Mouse (Mus musculus) midbrain, postnatal 0 days (tissue): ENCODE measurements around the gene Trpc4ap. TPM values are rescaled to one million over a fixed set of nuclear protein-coding genes. Genes with fewer than 3 reads are reported as not detected.
"Not testable (repeated sequence)": the region's sequence is repeated elsewhere in the genome, so short reads cannot be mapped to it uniquely, and the experiment has no call there.

Source experiments
- ATAC-seq: fragments of 200-750 bp; cut with Nextera tagmentation; 2 replicates; pipeline ENCODE4 v1.8.0; 2017; ENCODE audit warnings: moderate number of reproducible peaks, mild to moderate bottlenecking, moderate TSS enrichment, moderate library complexity; ENCODE audit not compliant: low FRiP score
- DNase-seq: peaks from one replicate; pipeline ENCODE4 v3.0.0-alpha.2; 2015; ENCODE audit warnings: low spot score
- H3K27ac ChIP-seq: fragments of 300-500 bp; sonication (generic); 2 replicates; pipeline ENCODE4 v1.5.1; 2014; ENCODE audit warnings: low read depth, mild to moderate bottlenecking, low read length, mixed read lengths
- H3K27me3 ChIP-seq: fragments of 300-500 bp; sonication (generic); 2 replicates; pipeline ENCODE4 v1.6.1; 2014; ENCODE audit warnings: low read length, control low read depth, mixed read lengths; ENCODE audit not compliant: insufficient read depth
- H3K36me3 ChIP-seq: fragments of 300-500 bp; sonication (generic); 2 replicates; pipeline ENCODE4 v1.6.1; 2014; ENCODE audit warnings: low read length, control low read depth, mixed read lengths; ENCODE audit not compliant: insufficient read depth
- H3K4me1 ChIP-seq: fragments of 300-500 bp; sonication (generic); 2 replicates; pipeline ENCODE4 v1.6.1; 2014; ENCODE audit warnings: mild to moderate bottlenecking, control low read depth, antibody characterized with exemption, low read length, mixed read lengths; ENCODE audit not compliant: insufficient read depth
- H3K4me2 ChIP-seq: fragments of 300-500 bp; sonication (generic); 2 replicates; pipeline ENCODE4 v1.6.1; 2014; ENCODE audit warnings: low read depth, mild to moderate bottlenecking, low read length, mixed read lengths; ENCODE audit not compliant: poor library complexity, severe bottlenecking
- H3K4me3 ChIP-seq: fragments of 300-500 bp; sonication (generic); 2 replicates; pipeline ENCODE4 v1.5.1; 2014; ENCODE audit warnings: low read depth, mild to moderate bottlenecking, low read length, moderate library complexity
- H3K9ac ChIP-seq: fragments of 300-500 bp; sonication (generic); replicated peaks from 2 replicates; pipeline ENCODE4 v1.6.1; 2014; ENCODE audit warnings: mild to moderate bottlenecking, low read length, moderate library complexity, mixed read lengths; ENCODE audit not compliant: poor library complexity, severe bottlenecking
- H3K9me3 ChIP-seq: fragments of 300-500 bp; sonication (generic); 2 replicates; pipeline ENCODE4 v1.6.1; 2016; ENCODE audit warnings: low read length, control low read depth
- CTCF ChIP-seq: IDR thresholded peaks from 2 replicates; pipeline ENCODE4 v1.5.1; 2016; ENCODE audit warnings: antibody characterized with exemption, mild to moderate bottlenecking
- WGBS: fragments of 180-500 bp; shearing (Covaris S2); extraction: QIAGEN DNeasy Blood & Tissue Kit; methylation state at CpG from one replicate; pipeline ENCODE4 v1.1.7; 2014; 5-methylcytosine and 5-hydroxymethylcytosine counted together
- polyA plus RNA-seq: library from polyadenylated mRNA; unstranded; fragments of >200 nt; fragmentation: Nextera tagmentation; extraction: Ambion mirVana; gene quantifications from 2 replicates; pipeline ENCODE4 v1.2.1, GENCODE M21; 2015
- total RNA-seq: library from RNA; depleted of rRNA; stranded (reverse); fragments of >200 nt; gene quantifications from 2 replicates; pipeline ENCODE4 v1.2.3, GENCODE M21; 2014

The Trpc4ap gene
- total and polyA plus RNA-seq, 2 experiments from 2014 or later = 122 to 155 TPM

GRCm38 (mm10) chr2:155717082-155717990, 25.2 kb upstream of the Trpc4ap start:
- H3K4me2 ChIP-seq = no peak overlapping the region
- peaks cover 54% of the 10 kb centered on the region for H3K36me3 ChIP-seq

DNA sequence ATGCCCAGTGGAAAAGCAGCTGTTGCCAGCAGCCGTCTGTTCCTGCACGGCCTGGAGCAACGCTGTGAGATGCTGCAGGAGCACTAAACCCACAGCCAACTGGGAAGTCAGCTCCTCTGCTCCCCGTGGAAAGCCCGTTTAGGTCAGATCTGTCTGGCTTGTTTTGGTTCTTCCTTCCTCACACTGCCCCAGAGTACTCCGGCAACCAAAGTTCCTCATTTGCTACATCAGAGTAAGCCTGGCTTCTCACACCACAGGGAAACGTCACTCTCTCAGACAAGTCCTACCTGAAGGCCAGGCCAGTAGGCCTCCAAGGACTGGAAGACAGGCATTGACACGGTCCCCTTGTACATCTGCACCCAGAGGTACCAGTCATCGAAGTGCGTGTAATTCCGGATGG, 18.4 kb upstream of the Trpc4ap start:
- Histone ChIP-seq H3K9me3 (no peaks in the 10 kb centered on the region), H3K4me3 (no peak overlapping the region), H3K27ac (no peak overlapping the region), H3K4me2 (no peak overlapping the region), H3K9ac (no peak overlapping the region), H3K27me3 (no peaks in the 10 kb centered on the region), H3K36me3 (peaks cover 57% of the 10 kb centered on the region), H3K4me1 (no peaks in the 10 kb centered on the region)
- no peak for DNase-seq
- no peak for TF ChIP-seq CTCF
- no peak for ATAC-seq
- 88% methylated on average over 11 of the region's 11 CpGs for WGBS

More at GRCm38 (mm10) chr2:155717082-155717990, 25.2 kb upstream of the Trpc4ap start:
- H3K9ac ChIP-seq = no peak overlapping the region
- no peak overlapping the region for H3K27ac ChIP-seq
- ATAC-seq = no peak
- H3K27me3 ChIP-seq = no peaks in the 10 kb centered on the region
- 86% methylated on average over 12 of the region's 12 CpGs for WGBS
- DNase-seq = no peak
- H3K9me3 ChIP-seq = no peaks in the 10 kb centered on the region
- no peak for TF ChIP-seq CTCF
- no peaks in the 10 kb centered on the region for H3K4me1 ChIP-seq
- H3K4me3 ChIP-seq = no peak overlapping the region

DNA sequence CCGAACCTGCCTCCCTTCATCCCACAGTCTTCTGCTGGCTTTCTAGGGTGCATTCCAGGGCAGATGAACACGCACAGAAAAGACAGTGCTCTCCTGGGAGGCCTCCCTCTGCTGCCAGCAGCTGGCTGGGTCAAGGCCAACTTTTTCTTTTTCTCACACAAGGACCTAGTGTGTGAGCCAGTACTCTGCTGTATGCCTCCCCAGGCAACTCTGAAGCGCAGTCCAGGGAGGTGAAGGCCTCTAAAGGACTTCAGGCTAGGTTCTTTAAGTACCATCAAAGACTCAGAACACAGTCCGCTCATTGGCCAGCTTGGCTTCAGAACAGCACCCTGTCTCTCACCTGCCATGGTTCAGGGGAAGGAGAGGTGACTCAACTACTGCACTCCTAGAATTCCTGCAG, 15.1 kb upstream of the Trpc4ap start:
- Histone ChIP-seq H3K4me1 (no peaks in the 10 kb centered on the region), H3K9ac (no peak overlapping the region), H3K36me3 (peaks cover 47% of the 10 kb centered on the region), H3K9me3 (no peaks in the 10 kb centered on the region), H3K27ac (no peak overlapping the region), H3K4me3 (no peak overlapping the region), H3K27me3 (no peaks in the 10 kb centered on the region), H3K4me2 (no peak overlapping the region)
- ATAC-seq (no peak), DNase-seq (peak; percentile 63)
- no peak for TF ChIP-seq CTCF
- 74% methylated on average over 4 of the region's 4 CpGs for WGBS

- Histone ChIP-seq H3K4me1 (no peaks in the 10 kb centered on the region), H3K9me3 (no peaks in the 10 kb centered on the region), H3K9ac (no peak overlapping the region), H3K4me3 (no peak overlapping the region), H3K27ac (no peak overlapping the region), H3K4me2 (no peak overlapping the region), H3K27me3 (no peaks in the 10 kb centered on the region), H3K36me3 (peaks cover 40% of the 10 kb centered on the region)
- WGBS = 16% methylated on average over 4 of the region's 4 CpGs
- ATAC-seq (no peak), DNase-seq (peak; percentile 4)
- TF ChIP-seq CTCF = no peak
Measured at GRCm38 (mm10) chr2:155703630-155704029, 11.4 kb upstream of the Trpc4ap start.

DNA sequence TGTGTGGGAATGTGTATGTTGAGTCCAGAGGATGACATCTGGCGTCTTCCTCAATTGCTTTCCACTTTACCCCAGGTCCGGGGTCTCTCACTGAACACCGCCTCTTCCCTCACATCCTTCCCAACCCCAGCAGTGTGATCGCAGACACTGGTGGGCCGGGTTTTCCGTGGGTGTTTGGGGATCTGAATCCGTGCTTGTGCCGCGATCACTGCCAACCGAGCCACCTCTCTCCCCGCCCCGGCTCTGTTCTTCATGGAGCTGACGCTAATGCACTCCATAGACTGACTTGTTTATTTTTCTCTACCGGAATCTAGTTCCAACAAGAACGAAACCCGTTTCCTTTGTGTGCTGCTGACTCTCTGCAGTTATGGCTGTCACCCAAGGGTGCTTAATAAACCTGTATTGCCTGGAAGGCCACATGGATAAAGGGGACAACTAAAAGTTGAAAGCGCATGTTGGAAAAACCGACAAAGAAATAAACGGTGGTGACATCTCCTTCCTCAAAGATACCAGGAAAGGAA, 9.3 kb upstream of the Trpc4ap start:
- H3K27ac ChIP-seq = no peak overlapping the region
- H3K36me3 ChIP-seq = peaks cover 30% of the 10 kb centered on the region
- no peak for TF ChIP-seq CTCF
- H3K4me2 ChIP-seq = no peak overlapping the region
- H3K4me1 ChIP-seq = no peaks in the 10 kb centered on the region
- WGBS = 92% methylated on average over 19 of the region's 19 CpGs
- no peak for ATAC-seq
- no peaks in the 10 kb centered on the region for H3K9me3 ChIP-seq
- no peak overlapping the region for H3K4me3 ChIP-seq
- H3K27me3 ChIP-seq = no peaks in the 10 kb centered on the region
- H3K9ac ChIP-seq = no peak overlapping the region
- no peak for DNase-seq

DNA sequence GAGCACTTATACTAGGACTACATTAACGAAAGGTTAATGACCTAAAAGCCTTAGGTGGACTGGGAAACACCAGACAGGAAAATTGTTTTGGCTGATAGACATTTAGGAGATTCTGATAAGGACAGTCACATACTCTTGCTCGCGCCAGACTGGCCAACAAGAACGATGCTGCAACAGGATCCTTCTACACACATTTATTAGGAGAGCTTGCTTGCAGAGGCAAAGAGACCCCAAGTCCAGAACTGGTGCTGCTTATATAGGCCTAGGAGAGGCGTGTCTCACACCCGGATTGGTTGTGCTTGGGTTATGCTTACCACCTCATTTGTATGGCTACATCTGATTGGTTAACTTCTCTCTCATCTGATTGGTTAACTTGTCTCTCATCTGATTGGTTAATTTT, 6.3 kb upstream of the Trpc4ap start:
- not testable (repeated sequence) for H3K9me3 ChIP-seq, H3K4me2 ChIP-seq, H3K27me3 ChIP-seq, H3K27ac ChIP-seq, H3K9ac ChIP-seq, H3K4me1 ChIP-seq, H3K4me3 ChIP-seq, ATAC-seq, DNase-seq
- H3K36me3 ChIP-seq = peaks cover 20% of the 10 kb centered on the region
- WGBS = 94% methylated on average over 6 of the region's 6 CpGs
